ENCODE assay signal across 18 mouse cellular contexts in the genomic region with DNA sequence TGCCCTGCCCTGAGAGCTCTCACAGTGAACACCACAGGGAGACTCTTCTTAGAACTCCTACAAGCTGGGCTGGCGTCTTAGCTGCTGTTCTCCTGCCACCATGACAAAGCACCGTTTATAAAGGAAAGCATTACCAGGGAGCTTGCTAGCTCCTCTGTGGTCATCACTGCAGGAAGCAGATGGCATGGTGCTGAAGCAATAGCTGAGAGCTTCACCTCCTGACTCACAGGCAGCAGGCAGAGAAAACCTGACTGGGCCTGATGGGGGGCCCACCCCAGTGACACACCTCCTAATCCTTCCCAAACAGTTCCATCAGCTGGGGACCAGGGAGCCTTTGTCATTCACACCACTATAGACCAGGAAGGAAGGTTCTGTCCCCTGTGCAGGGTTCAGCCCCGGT. TPM values are rescaled to one million over a fixed set of nuclear protein-coding genes. Genes with fewer than 3 reads are reported as not detected.
A peak's percentile ranks its signal among the peaks of the same experiment; 100 is the strongest.
DNase-seq lines count a peak whose midpoint lies in the region; ATAC-seq and TF ChIP-seq lines count a peak whose summit lies in the region.
"Had no signal": no experiment of that assay in that cellular context is flagged by ENCODE, and none has a peak within 500 bp of the region (broad histone marks: within the 10 kb centered on the region; RNA-seq: fewer than 3 reads in every experiment).

No protein-coding gene starts in this region.

- no peaks in the 10 kb centered on the region for H3K27me3 ChIP-seq in heart, embryonic 12.5 days (replicated peaks)
- no peaks in the 10 kb centered on the region for H3K27me3 ChIP-seq in midbrain, embryonic 10.5 days (ENCODE audit: low read depth, poor library complexity, severe bottlenecking)
- no peaks in the 10 kb centered on the region for H3K27me3 ChIP-seq in midbrain, embryonic 13.5 days
- H3K27me3 ChIP-seq: forebrain, embryonic 15.5 days; heart, embryonic 15.5 days; lung, embryonic 15.5 days had no signal

- intact Hi-C loops in heart, postnatal 25 days (cut with DNase I), result no loop called here
- intact Hi-C loops in left cerebral cortex, postnatal 36 days (cut with DNase I), result no loop called here

- no peak for TF ChIP-seq POLR2A in olfactory bulb, adult 2 months (IDR thresholded peaks at IDR 0.05; ENCODE audit: insufficient read depth, low read depth, low read length)

- H3K4me1 ChIP-seq in heart, embryonic 12.5 days (replicated peaks), result peaks cover 19% of the 10 kb centered on the region
- peaks cover 22% of the 10 kb centered on the region for H3K4me1 ChIP-seq in midbrain, embryonic 10.5 days
- H3K4me1 ChIP-seq in midbrain, embryonic 13.5 days (replicated peaks), result peaks cover 51% of the 10 kb centered on the region
- peaks cover 29% of the 10 kb centered on the region for H3K4me1 ChIP-seq in olfactory bulb, adult 2 months (ENCODE audit: control insufficient read depth, insufficient read depth, low read length)

- no peak for TF ChIP-seq CTCF in olfactory bulb, adult 2 months (IDR thresholded peaks at IDR 0.05; ENCODE audit: insufficient read depth, low read depth, low read length)

- 0 out of 2 replicates have a peak, but pooled peaks have one; percentile 7 for ATAC-seq in heart, embryonic 12.5 days (ENCODE audit: insufficient number of reproducible peaks, low FRiP score)
- ATAC-seq in midbrain, embryonic 13.5 days, result no peak
- peak; percentile 92 for ATAC-seq in granulocyte monocyte progenitor cell, adult 5-6 weeks (replicated peaks; ENCODE audit: poor library complexity, severe bottlenecking)
- ATAC-seq: activated CD4-positive, CD25-positive, alpha-beta regulatory T cell, adult 4 months; intestine, postnatal 0 days had no signal

- WGBS in heart, embryonic 12.5 days, result 65% methylated on average over 3 of the region's 3 CpGs
- WGBS in midbrain, embryonic 10.5 days, result 73% methylated on average over 3 of the region's 3 CpGs
- 49% methylated on average over 3 of the region's 3 CpGs for WGBS in midbrain, embryonic 13.5 days
- WGBS in olfactory bulb, adult 2 months, result 46% methylated on average over 3 of the region's 3 CpGs

- no peak overlapping the region for H3K9ac ChIP-seq in heart, embryonic 12.5 days
- H3K9ac ChIP-seq in midbrain, embryonic 13.5 days (replicated peaks), result no peak overlapping the region
- H3K9ac ChIP-seq: forebrain, embryonic 15.5 days; heart, embryonic 15.5 days; lung, embryonic 15.5 days had no signal

- H3K27ac ChIP-seq in heart, embryonic 12.5 days (ENCODE audit: poor library complexity, severe bottlenecking), result no peak overlapping the region
- H3K27ac ChIP-seq in midbrain, embryonic 10.5 days (replicated peaks), result peak overlapping the region; percentile 35; the same call in 1 of the 2 replicates
- no peak overlapping the region for H3K27ac ChIP-seq in midbrain, embryonic 13.5 days
- H3K27ac ChIP-seq in olfactory bulb, adult 2 months (ENCODE audit: insufficient read depth, low read depth, low read length), result peak overlapping the region; percentile 54; the same call in 1 of the 2 replicates
- H3K27ac ChIP-seq: heart, embryonic 15.5 days; layer of hippocampus, adult 2 months; lung, embryonic 15.5 days had no signal

- H3K9me3 ChIP-seq in heart, embryonic 12.5 days (replicated peaks), result 0 out of 2 replicates have a peak, but pooled peaks cover 5% of the 10 kb centered on the region
- H3K9me3 ChIP-seq in midbrain, embryonic 10.5 days (replicated peaks), result no peaks in the 10 kb centered on the region; the same call in 1 of the 2 replicates
- no peaks in the 10 kb centered on the region for H3K9me3 ChIP-seq in midbrain, embryonic 13.5 days
- H3K9me3 ChIP-seq: forebrain, embryonic 15.5 days; heart, embryonic 15.5 days; lung, embryonic 15.5 days had no signal

- DNase-seq in heart, postnatal 25 days (ENCODE audit: low spot score), result no peak
- no peak for DNase-seq in midbrain, embryonic 10.5 days (ENCODE audit: low spot score)
- DNase-seq in left cerebral cortex, postnatal 36 days (ENCODE audit: low spot score in 2 of 2), result no peak
- DNase-seq in spleen, adult 18-20 months, result no peak
- DNase-seq: cerebellum, adult 8-10 months; gastrocnemius, postnatal 25 days; left cerebral cortex, postnatal 4 days; right cerebral cortex, postnatal 4 days had no signal

- no peak overlapping the region for H3K4me3 ChIP-seq in heart, embryonic 12.5 days
- no peak overlapping the region for H3K4me3 ChIP-seq in midbrain, embryonic 10.5 days
- no peak overlapping the region for H3K4me3 ChIP-seq in midbrain, embryonic 13.5 days (replicated peaks)
- no peak overlapping the region for H3K4me3 ChIP-seq in olfactory bulb, adult 2 months (ENCODE audit: insufficient read depth, low read depth, low read length)
- H3K4me3 ChIP-seq: forebrain, embryonic 15.5 days; heart, embryonic 15.5 days; layer of hippocampus, adult 2 months; lung, embryonic 15.5 days had no signal

- no peaks in the 10 kb centered on the region; the same call in 1 of the 2 replicates for H3K36me3 ChIP-seq in heart, embryonic 12.5 days
- peaks cover 35% of the 10 kb centered on the region for H3K36me3 ChIP-seq in midbrain, embryonic 10.5 days
- peaks cover 15% of the 10 kb centered on the region for H3K36me3 ChIP-seq in midbrain, embryonic 13.5 days
- H3K36me3 ChIP-seq: forebrain, embryonic 15.5 days; heart, embryonic 15.5 days; lung, embryonic 15.5 days had no signal

- no peak overlapping the region for H3K4me2 ChIP-seq in heart, embryonic 12.5 days
- H3K4me2 ChIP-seq in midbrain, embryonic 13.5 days (replicated peaks), result no peak overlapping the region
- H3K4me2 ChIP-seq: forebrain, embryonic 15.5 days; heart, embryonic 15.5 days; lung, embryonic 15.5 days had no signal

RNA-seq across cellular contexts. Expression of gene Panx1, which starts 7.6 kb away (rescaled TPM):
- polyA plus RNA-seq in heart, embryonic 12.5 days (2016; fragmentation: Nextera tagmentation; extraction: Ambion mirVana), result 25.6 and 26.1 TPM in 2 replicates
- total RNA-seq in heart, postnatal 25 days (2021), result 1 to 10 TPM; 3.8 to 4.7 TPM
- polyA plus RNA-seq in midbrain, embryonic 10.5 days (2016; fragmentation: Nextera tagmentation; extraction: Ambion mirVana), result 77.7 and 85.5 TPM in 2 replicates
- polyA plus RNA-seq in midbrain, embryonic 13.5 days (2015; fragmentation: Nextera tagmentation; extraction: Ambion mirVana), result 144 and 155 TPM in 2 replicates
- 21.4 and 32.6 TPM in 2 replicates for total RNA-seq in granulocyte monocyte progenitor cell, adult 5-6 weeks (2014; fragmentation: Nextera tagmentation)
- 11.3 and 23.3 TPM in 2 replicates for total RNA-seq in granulocyte monocyte progenitor cell, adult 5-6 weeks (2017)
- not detected in 2 replicates for polyA plus RNA-seq in olfactory bulb, adult 2 months (2012; ENCODE audit: insufficient read depth, insufficient read length, low replicate concordance, missing spikeins)
- total RNA-seq in left cerebral cortex, postnatal 36 days (2021), result 10 to 100 TPM; 27.0 to 30.3 TPM

Comparison
In these comparisons a context has a peak if more than half of its experiments do, and no peak if none do; other contexts are left out.
1. H3K27ac ChIP-seq: peak in midbrain, embryonic 10.5 days (single experiment) and olfactory bulb, adult 2 months (single experiment); none in heart, embryonic 12.5 days (single experiment) and midbrain, embryonic 13.5 days (single experiment).
2. RNA of gene Panx1, which starts 7.6 kb away (polyA plus RNA-seq): 144 to 155 TPM in midbrain, embryonic 13.5 days, 77.7 to 85.5 TPM in midbrain, embryonic 10.5 days and 25.6 to 26.1 TPM in heart, embryonic 12.5 days; not detected in olfactory bulb, adult 2 months; every median in the first group is over 10 times any median in the second.